Mouse (Mus musculus) large intestine, adult 2 months (tissue): ENCODE data around the gene Trrap. TPM values are rescaled to one million over a fixed set of nuclear protein-coding genes. Genes with fewer than 3 reads are reported as not detected.

ENCODE experiments used
- DNase-seq: peaks from one replicate; pipeline ENCODE4 v3.0.0-alpha.2; 2012; ENCODE audit warnings: low read depth, low spot score
- WGBS: fragments of 180-500 bp; shearing (Covaris S2); methylation state at CpG from one replicate; pipeline ENCODE4 v1.1.7; 2018; 5-methylcytosine and 5-hydroxymethylcytosine counted together
- polyA plus RNA-seq: library from polyadenylated mRNA; depleted of rRNA; stranded (reverse); fragments of >200 nt; gene quantifications from 2 replicates; pipeline ENCODE4 v1.2.3, GENCODE M21; 2012

Trrap gene
- polyA plus RNA-seq, 1 experiment, result 55.6 TPM

DNA sequence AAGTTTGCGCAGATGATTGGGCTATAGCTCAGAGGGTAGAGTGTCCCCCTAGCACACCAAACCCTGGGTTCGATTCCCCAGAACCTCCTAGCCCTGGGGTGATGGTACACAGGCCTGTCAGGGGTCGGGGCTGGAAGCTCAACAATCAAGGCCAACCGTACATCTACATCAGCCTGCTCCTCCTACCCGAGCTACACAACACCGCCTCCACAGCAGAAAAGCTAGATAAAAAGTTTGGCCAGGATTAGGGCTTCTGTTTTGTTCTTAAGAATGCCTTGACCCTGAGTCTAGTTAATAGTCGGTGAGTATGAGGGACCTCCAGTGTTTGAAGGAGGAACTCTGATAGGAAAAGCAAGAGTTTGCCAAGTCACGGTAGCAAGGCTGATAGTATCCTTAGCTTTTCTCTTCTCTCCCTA, 1.5 kb downstream of the Trrap start:
- 8% methylated on average over 8 of the region's 8 CpGs for WGBS
- DNase-seq, result no peak

DNA sequence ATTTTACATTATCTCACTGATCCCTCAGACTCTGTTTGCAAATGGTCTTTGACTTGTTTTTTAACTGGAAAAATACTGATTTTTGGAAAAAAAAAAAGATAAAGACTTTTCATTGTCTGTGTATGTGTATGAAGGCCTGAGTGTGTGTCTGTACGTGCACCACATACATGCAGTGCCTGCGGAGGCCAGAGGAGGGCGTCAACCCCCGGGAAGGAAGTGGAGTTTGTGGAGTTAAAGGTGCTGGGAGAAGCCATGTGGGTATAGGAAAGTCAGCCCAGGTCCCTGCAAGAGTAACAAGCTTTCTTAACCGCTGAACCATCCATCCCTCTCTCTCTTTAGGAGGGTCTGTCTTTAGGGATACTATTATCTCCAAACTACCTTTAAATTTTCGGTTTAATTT, 5.7 kb downstream of the Trrap start:
- no peak for DNase-seq
- 90% methylated on average over 6 of the region's 6 CpGs for WGBS

DNA sequence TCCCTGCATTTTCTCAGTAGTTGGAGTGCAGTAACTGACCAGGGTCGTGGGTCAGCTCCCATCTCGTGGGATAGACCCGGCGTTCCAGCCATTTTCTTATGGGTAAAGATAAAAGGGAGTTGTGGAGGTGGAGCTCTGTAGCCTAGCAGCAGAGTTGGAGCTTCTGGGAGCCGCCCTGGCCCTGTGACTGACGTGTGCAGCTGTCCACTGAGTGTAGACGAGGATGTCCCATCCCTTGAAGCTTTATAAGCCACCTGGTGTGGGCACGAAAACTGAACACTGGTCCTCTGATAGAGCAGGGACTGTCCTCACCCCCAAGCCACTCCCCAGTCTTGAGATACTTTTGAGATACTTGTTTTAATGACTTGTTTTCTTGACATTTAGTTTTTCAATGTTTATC, 13.1 kb downstream of the Trrap start:
- 78% methylated on average over 8 of the region's 8 CpGs for WGBS
- no peak for DNase-seq

DNA sequence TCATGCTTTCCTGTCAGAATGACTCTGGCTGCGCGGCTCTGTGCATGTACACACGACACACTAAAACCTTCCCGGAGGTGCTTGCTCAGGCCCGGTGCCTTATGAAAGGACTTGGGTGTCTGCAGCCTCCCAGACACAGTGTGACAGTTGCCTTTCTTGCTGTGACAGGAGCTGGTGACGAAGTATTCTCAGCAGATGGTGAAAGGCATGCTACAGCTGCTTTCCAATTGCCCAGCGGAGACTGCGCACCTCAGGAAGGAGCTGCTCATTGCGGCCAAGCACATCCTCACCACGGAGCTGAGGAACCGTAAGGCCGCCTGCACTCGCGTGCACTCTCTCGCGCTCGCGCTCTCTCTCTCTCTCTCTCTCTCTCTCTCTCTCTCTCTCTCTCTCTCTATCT, 18.9 kb downstream of the Trrap start:
- WGBS, result 96% methylated on average over 18 of the region's 18 CpGs
- DNase-seq, result no peak

DNA sequence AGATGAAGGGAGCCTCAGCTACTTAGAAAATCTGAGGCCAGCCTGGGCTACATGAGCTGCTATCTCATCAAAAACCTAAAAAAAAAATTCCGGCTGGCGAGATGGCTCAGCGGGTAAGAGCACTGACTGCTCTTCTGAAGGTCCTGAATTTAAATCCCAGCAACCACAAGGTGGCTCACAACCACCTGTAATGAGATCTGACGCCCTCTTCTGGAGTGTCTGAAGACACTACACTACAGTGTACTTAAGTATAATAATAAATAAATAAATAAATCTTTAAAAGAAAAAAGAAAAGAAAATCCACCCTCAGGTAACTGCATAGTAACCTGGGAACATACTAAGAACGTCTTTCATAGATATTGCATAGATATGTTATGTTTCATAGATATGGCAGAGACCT, 25.8 kb downstream of the Trrap start:
- WGBS, result 87% methylated on average over 5 of the region's 5 CpGs
- no peak for DNase-seq

DNA sequence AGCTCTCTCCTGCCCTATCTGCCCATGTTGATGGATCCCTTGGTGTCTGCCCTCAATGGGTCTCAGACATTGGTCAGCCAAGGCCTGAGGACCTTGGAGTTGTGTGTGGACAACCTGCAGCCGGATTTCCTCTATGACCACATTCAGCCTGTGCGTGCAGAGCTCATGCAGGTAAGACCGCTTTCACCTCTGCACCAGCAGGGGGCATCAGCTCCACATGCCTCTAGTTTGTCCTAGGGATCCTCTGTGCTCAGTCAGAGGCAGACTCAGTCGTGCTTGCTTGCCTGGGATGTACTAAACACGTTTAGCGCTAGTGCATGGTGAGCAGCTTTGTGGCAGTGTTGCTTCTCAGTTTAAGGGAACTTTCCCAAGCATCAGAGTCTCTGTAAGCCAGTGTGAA, 27.2 kb downstream of the Trrap start:
- no peak for DNase-seq
- 65% methylated on average over 6 of the region's 6 CpGs for WGBS

DNA sequence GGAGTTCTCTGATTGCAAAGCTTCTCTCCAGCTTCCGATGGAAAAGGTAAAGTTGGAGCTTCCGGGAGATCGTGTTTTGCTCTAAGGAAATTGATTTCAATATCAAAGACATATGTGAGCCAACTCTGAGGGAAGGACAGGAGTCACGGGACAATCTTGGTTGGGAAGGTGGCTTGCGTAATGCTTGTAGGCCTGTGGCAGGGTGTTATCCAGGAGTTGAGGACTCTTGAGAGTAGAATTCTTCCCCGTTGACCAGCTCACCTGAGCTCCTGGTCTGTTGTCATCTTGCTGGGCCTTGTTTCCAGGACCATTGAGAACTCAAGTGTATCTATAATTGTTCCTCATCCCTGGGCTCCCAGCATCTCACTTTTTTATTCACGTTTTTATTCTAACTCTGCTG, 29.6 kb downstream of the Trrap start:
- WGBS, result 95% methylated on average over 7 of the region's 7 CpGs
- DNase-seq, result no peak

DNA sequence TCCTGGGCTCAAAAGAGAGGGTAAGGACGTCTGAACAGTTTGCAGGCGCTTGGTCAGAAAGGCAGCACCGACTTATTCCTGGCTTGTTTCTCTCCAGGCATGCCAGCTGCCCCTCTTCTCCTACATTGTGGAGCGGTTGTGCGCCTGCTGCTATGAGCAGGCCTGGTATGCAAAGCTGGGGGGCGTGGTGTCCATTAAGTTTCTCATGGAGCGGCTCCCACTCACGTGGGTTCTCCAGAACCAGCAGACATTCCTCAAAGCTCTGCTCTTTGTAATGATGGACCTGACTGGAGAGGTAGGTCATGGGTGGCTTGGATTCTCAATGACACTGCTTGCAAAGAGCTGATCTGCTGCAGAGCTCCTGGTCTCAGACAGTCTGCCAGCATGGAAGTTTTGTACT, 35.5 kb downstream of the Trrap start:
- WGBS, result 92% methylated on average over 8 of the region's 8 CpGs
- DNase-seq, result no peak

DNA sequence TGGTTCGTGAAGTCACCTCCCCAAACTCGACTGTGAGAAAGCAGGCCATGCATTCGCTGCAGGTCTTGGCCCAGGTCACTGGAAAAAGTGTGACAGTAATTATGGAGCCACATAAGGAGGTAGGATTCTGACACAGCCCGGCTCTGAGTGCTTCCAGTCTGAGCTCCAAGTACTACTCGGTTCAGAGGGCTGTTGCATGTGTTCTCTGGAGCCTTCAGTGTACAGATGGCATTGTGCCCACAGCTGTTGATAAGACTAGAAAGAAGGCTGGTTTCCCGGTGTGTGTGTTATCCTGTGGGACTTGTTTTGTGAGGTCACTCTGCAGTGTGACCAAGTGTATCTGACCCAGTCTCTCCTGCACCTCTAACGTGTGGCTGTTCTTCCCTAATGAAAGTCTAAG, 36.6 kb downstream of the Trrap start:
- no peak for DNase-seq
- WGBS, result 77% methylated on average over 7 of the region's 7 CpGs

DNA sequence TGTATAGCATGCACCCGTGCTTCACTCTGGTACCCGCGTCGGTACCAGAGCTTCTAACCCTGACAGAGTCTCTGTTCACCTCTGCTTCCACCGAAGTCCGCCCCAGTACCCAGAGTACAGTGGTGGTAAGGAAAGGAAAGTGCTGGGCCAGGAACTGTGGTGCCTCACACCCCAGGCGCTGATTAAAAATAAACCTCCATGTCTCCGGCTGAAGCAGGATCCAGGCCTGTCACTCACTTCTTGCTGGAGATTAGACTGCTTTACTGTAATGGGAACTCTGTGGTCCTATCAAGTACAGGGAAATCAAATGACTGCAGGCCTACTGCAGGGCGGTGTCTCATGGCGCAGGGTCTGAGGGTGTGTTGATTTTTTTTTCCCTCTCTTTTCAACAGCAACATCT, 39.4 kb downstream of the Trrap start:
- WGBS, result 95% methylated on average over 10 of the region's 10 CpGs
- DNase-seq, result no peak

DNA sequence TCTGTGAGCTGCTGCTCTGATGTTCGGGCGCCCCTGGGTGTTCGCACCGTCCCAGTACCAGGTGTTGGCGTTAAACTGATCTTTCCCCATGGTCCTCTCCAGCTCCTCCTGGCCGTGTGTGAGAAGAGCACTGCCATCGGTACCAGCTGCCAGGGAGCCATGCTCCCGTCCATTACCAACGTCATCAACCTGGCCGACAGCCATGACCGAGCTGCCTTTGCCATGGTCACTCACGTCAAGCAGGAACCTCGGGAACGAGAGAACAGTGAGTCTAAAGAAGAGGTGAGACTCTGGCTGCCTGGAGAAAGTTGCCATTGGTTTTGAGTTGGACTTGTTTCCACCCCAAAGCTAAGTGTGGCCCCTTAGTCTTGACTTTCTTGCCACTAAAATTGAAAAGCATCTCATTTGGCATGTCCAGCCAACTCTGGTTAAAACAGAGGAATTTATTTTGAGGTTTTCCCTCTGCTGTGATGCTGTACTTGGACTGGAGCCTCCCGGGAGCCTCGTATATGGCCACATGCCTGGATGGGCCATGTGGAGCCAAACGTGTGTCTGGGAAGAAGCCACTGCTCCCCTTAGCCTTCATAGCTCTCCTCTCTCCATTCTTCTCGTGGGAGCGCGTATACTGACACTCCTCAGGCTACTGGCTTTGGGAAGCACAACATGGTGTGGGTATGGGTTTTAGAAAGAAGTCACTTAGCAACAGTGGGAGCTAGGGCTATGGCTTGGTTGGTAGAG, 61.0 kb downstream of the Trrap start:
- WGBS, result 87% methylated on average over 20 of the region's 20 CpGs
- DNase-seq, result no peak

DNA sequence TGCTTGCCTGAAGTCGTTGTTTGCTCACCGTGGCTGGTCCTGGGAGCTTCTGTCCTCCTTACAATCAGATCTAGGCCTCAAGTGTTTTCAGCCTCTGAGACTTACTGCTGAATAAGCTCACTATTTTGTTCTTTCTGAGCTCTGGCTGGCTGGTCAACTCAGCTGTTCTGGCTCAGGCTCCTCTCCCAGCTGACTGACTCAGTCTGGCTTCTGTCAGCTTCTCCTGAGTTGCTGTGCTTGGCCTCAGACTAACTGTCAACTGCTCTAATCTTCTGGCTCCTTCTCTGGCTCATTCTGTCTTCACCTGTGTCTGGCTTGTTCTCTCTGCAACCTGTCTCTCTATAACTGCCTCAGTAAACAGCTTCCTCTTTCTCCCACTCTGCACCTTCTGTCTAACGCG, 62.1 kb downstream of the Trrap start:
- 85% methylated on average over 4 of the region's 4 CpGs for WGBS

DNA sequence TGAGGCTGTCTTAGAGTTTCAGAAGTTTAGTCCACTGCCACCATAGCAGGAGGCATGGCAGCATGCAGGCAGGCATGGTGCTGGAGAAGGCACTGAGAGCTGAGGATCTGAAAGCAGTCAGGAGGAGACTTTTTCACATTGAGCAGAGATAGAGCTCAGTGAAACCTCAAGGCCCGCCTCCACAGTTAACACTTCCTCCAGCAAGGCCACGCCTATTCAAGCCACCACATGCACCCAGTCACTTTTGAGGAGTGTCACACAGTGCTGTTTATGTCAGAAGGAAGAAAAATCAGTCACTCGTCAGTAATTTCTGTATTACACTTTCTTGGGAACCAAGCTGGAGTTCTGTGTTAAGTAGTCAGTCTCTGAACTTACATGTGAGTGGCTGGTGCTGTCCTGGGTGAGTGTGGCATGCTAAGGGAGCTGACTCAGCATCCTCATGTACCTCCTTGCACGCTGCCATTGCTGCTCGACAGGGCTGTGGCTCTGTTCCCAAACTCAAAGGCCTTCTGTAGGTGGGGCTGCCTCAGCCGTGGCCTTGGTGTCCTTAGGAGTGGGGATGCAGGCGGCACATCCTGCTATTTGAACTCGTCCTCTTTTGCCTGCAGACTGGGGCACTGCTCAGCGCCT, 64.4 kb downstream of the Trrap start:
- no peak for DNase-seq
- 72% methylated on average over 9 of the region's 9 CpGs for WGBS

More for the DNA sequence above, 62.1 kb downstream of the Trrap start:
- DNase-seq, result no peak

DNA sequence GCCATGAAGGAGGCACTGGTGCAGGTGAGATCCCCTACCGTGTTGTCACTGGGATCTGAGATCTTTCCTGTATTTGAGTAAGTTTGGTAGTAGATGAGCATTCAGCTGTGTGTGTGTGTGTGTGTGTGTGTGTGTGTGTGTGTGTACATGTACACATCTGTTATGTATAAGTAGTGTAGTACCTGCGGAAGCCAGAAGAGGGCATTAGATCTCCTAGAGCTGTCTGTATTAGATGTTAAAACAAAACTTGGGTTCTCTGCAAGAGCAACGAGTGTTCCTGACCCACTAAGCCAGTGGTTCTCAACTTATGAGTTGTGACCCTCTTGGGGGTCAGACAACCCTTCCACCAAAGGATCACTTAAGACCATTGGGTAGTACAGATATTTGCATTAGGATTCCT, 68.6 kb downstream of the Trrap start:
- WGBS, result 86% methylated on average over 3 of the region's 3 CpGs
- DNase-seq, result no peak

DNA sequence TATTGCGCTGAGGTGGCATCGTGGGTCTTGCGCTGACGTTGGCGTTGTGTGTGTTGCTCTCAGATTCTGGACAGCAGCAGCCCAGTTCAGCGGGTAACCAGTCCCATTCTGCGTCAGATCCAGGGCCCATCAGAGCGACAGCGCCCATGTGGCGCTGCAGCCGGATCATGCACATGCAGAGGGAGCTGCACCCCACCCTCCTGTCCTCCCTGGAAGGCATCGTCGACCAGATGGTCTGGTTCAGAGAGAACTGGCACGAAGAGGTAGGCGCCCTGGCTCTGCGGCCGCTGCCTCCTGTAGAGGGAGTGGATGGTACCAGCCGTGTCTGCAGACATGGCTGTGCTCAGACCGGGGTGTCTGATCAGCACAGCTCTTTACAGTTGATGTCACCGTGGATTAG, 77.8 kb downstream of the Trrap start:
- DNase-seq, result no peak
- WGBS, result 97% methylated on average over 20 of the region's 20 CpGs

DNA sequence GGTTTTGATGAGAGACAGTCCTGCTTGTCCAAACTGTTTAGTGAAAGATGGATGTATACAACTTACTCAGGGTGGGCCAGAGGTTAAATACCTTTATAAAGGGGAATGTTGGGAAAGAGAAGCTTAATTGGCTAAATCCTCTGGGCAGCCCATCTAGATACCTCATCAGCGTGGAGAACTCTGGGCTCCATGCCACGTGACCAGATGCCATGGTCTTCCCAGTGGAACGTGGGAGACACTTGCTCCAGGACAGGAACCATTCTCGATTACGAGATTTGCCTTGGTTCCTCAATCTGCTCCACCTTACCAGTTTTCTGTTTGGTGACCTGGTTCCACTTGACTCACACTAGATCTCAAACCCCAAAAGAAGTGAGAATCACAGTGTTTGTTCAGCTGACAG, 81.2 kb downstream of the Trrap start:
- DNase-seq, result no peak
- WGBS, result 73% methylated on average over 5 of the region's 5 CpGs

DNA sequence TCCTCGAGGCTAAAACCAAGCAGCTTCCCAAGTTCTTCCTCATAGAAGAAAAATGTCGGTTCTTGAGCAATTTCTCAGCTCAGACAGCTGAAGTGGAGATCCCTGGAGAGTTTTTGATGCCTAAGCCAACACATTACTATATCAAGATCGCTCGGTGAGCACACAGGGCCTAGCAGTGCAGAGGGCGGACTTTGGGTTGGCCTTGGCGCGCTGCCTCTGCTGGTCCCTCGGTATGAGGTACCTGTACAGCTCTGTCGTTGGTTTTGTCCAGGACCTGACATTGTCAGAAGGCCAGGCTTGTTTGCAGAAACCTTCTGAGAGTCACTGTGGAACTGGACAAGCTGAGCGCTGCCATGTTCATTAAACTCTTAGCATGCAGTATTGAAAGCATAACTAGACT, 82.4 kb downstream of the Trrap start:
- no peak for DNase-seq
- WGBS, result 89% methylated on average over 10 of the region's 10 CpGs

DNA sequence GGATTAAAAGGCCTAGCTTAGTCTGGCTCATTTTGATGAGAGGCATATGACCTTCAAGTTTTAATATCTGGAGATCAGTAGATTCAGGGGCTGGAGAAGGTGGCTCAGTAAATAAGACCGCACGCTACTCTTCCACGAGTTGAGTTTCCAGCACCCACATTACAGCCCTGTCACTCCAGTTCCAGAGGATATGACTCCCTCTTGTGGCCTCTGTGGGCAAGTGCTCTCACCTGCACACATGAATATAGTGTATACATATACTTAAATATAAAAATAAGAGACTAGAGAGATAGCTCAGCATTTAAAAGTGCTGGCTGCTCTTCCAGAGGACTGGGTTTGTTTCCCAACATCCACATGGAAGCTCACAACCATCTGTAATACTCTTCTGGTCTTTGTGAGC, 84.3 kb downstream of the Trrap start:
- WGBS, result 95% methylated on average over 3 of the region's 3 CpGs

DNA sequence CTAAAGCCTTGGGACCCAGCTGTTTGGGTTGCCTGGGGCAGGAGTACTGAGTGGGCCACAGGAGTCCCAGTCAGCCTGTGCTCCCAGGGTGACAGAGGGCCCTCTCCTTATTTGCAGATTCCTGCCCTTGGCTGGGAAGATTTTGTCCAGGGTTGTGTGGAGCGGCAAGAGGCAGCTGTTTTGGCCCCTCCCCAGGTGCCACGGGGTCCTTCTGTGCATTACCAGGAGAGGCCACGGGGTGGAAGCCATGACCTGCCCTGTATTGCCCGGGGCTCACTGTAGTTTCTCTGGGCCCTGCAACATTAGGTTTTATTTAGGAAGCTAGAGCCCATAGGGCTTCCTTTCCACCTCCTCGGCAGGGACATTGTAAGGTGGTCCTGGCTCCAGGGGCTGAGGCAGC, 86.4 kb downstream of the Trrap start:
- 90% methylated on average over 5 of the region's 5 CpGs for WGBS
- DNase-seq, result no peak

More for the DNA sequence above, 84.3 kb downstream of the Trrap start:
- no peak for DNase-seq

DNA sequence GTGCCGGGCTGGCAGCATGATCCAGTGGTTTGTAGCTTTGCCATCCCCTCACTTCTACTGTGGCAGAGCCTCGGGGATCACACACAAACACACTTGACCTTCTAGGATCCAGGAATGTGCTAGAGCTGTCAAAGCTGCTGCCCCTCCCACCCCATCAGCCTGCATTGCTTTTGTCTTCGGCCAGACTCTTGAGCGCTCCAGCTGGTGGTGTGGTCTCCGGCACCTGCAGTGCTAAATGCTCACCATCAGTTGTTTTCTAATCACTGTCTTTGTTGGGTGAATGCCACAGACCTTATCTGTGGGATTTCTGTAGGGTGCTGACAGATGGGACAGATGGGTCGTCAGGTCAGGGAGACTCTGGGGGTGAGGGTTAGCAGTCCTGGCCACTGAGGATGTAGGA, 88.4 kb downstream of the Trrap start:
- 84% methylated on average over 6 of the region's 6 CpGs for WGBS
- no peak for DNase-seq

DNA sequence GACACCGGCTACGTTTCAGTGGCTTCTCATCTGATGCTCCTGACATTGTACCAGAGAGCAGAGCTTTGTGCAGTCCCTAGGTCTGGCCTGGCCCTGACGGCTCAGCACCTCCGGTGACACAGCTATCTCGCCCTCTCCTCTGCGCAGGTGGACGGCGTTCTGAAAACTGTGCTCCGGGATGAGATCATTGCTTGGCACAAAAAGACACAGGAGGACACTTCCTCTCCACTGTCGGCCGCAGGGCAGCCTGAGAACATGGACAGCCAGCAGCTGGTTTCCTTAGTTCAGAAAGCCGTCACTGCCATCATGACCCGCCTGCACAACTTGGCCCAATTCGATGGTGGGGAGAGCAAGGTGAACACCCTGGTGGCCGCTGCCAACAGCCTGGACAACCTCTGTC, 91.0 kb downstream of the Trrap start:
- 94% methylated on average over 15 of the region's 15 CpGs for WGBS
- DNase-seq, result no peak

DNA sequence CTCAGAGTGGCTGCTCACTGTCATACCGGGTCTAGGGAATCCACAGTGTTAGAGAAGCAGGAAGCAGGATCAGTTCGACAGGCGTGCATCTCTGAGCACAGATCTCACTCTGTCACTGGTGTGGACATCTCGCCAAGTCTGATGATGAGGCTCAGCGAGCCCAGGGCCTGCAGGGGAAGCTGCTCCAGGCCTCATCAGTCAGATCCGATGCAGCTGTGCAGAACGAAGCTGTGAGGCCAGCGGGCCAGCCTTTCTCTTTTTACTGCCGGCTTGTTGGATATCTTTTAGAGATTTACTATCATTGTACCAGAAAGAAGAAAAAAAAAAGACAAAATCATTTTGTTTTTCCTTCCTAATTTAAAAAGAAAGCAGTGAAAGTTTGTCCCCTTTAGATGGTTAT, 91.8 kb downstream of the Trrap start:
- no peak for DNase-seq
- WGBS, result 86% methylated on average over 9 of the region's 9 CpGs
